Mouse (Mus musculus) myocyte (in vitro differentiated cells): ENCODE data around the gene Asns. TPM values are rescaled to one million over a fixed set of nuclear protein-coding genes. Genes with fewer than 3 reads are reported as not detected.

Source experiments
- H3K27me3 ChIP-seq: one replicate; pipeline ENCODE4 v1.6.1; 2011; ENCODE audit not compliant: control insufficient read depth, insufficient read depth, insufficient read length
- H3K36me3 ChIP-seq: one replicate; pipeline ENCODE4 v1.6.1; 2011; ENCODE audit not compliant: control insufficient read depth, insufficient read depth
- H3K4me2 ChIP-seq: one replicate; pipeline ENCODE4 v1.6.1; 2011; ENCODE audit warnings: low read depth, control low read depth
- H3K4me3 ChIP-seq: one replicate; pipeline ENCODE4 v1.5.1; 2011; ENCODE audit warnings: mild to moderate bottlenecking, control low read depth, moderate library complexity
- H3K79me2 ChIP-seq: one replicate; pipeline ENCODE4 v1.6.1; 2011; ENCODE audit not compliant: control insufficient read depth, insufficient read depth
- H3ac ChIP-seq: one replicate; pipeline ENCODE4 v1.6.1; 2011; ENCODE audit not compliant: control insufficient read depth, insufficient read length
- CEBPB ChIP-seq: IDR thresholded peaks from 2 replicates; pipeline ENCODE4 v1.6.1; 2011; ENCODE audit warnings: mild to moderate bottlenecking, moderate library complexity; ENCODE audit not compliant: poor library complexity, insufficient read depth, severe bottlenecking
- E2F4 ChIP-seq: IDR thresholded peaks from one replicate; pipeline ENCODE4 v1.6.1; 2011; ENCODE audit warnings: mild to moderate bottlenecking, control low read depth, moderate library complexity; ENCODE audit not compliant: insufficient read depth
- MAX ChIP-seq: IDR thresholded peaks from one replicate; pipeline ENCODE4 v1.6.1; 2011; ENCODE audit warnings: low read depth, mild to moderate bottlenecking, control low read depth
- MYOD1 ChIP-seq, 3 experiments: IDR thresholded peaks; one replicate each; pipeline ENCODE4 v1.6.1; 2011; ENCODE audit warnings: control low read depth in 2 of 3, low read depth in 2 of 3, mild to moderate bottlenecking in 2 of 3, moderate library complexity in 1 of 3; ENCODE audit not compliant: insufficient read length in 2 of 3, control insufficient read depth in 1 of 3
- MYOG ChIP-seq, 3 experiments: IDR thresholded peaks; one replicate each; pipeline ENCODE4 v1.6.1; 2011; ENCODE audit warnings: control low read depth in 2 of 3, low read depth in 2 of 3, mild to moderate bottlenecking in 2 of 3; ENCODE audit not compliant: insufficient read length in 2 of 3, control insufficient read depth in 1 of 3, insufficient read depth in 1 of 3
- POLR2A ChIP-seq: IDR thresholded peaks from one replicate; pipeline ENCODE4 v1.6.1; 2011; ENCODE audit warnings: low read depth, mild to moderate bottlenecking, control low read depth, moderate library complexity; ENCODE audit not compliant: insufficient read length
- POLR2AphosphoS2 ChIP-seq: IDR thresholded peaks from one replicate; pipeline ENCODE4 v1.6.1; 2011; ENCODE audit warnings: low read depth, control low read depth; ENCODE audit not compliant: insufficient read length
- REST ChIP-seq: IDR thresholded peaks from one replicate; pipeline ENCODE4 v1.6.1; 2011; ENCODE audit warnings: mild to moderate bottlenecking, control low read depth, moderate library complexity; ENCODE audit not compliant: insufficient read depth, insufficient read length
- SRF ChIP-seq: IDR thresholded peaks from one replicate; pipeline ENCODE4 v1.6.1; 2011; ENCODE audit warnings: low read depth; ENCODE audit not compliant: control insufficient read depth, insufficient read length
- TCF12 ChIP-seq: IDR thresholded peaks from one replicate; pipeline ENCODE4 v1.6.1; 2011; ENCODE audit warnings: mild to moderate bottlenecking, control low read depth; ENCODE audit not compliant: poor library complexity, insufficient read depth, severe bottlenecking
- TCF3 ChIP-seq: IDR thresholded peaks from one replicate; pipeline ENCODE4 v1.6.1; 2011; ENCODE audit warnings: low read depth, control low read depth; ENCODE audit not compliant: insufficient read length
- USF1 ChIP-seq: IDR thresholded peaks from one replicate; pipeline ENCODE4 v1.6.1; 2011; ENCODE audit warnings: low read depth, mild to moderate bottlenecking, control low read depth, moderate library complexity
- polyA plus RNA-seq: library from polyadenylated mRNA; unstranded; fragments of >200 nt; fragmentation: generic; extraction: Trizol; gene quantifications from one replicate; pipeline ENCODE4 v1.2.1, GENCODE M21; 2012; ENCODE audit warnings: missing spikeins

The Asns gene
- polyA plus RNA-seq, 1 experiment: 434 TPM

DNA sequence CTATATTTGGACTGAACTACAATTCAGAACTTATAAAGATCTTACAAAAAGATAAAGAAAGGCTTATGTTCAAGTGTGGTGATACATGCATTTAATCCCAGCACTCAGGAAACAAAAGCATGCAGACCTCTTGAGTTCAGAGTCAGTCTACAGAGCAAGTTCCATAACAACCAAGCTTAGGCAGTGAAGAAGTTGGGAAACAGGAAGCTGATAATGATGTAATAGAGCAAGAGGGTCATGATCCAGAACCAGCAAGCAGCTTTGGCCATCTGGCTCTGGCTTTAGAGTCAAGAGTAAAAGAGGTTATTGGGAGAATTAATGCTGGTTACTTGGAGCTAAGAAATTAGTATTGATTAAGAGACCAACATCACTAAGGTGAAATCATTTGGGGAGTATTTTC is 44.6 kb downstream of the Asns start:
- H3K79me2 ChIP-seq: no peaks in the 10 kb centered on the region
- no peak overlapping the region for H3K4me3 ChIP-seq
- H3K36me3 ChIP-seq: no peaks in the 10 kb centered on the region
- H3K4me2 ChIP-seq: no peak overlapping the region
- TF ChIP-seq E2F4 (no peak), TCF12 (no peak), MAX (no peak), MYOD1 (IDR thresholded peaks at IDR 0.05; ENCODE audit: control insufficient read depth in 1 of 3, insufficient read length in 2 of 3, low read depth in 2 of 3) (no peak), POLR2A (no peak), USF1 (no peak), REST (no peak), MYOG (IDR thresholded peaks at IDR 0.05; ENCODE audit: control insufficient read depth in 1 of 3, insufficient read depth in 1 of 3, insufficient read length in 2 of 3, low read depth in 2 of 3) (no peak), SRF (no peak), POLR2AphosphoS2 (no peak), CEBPB (no peak), TCF3 (no peak)
- H3ac ChIP-seq: no peak overlapping the region
- H3K27me3 ChIP-seq: no peaks in the 10 kb centered on the region

Other genes starting within 250 kb of the Asns start
- gene Tac1, start 138.4 kb downstream of the Asns start, polyA plus RNA-seq: 0.05 TPM
- 3.4 TPM for gene C1galt1, start 151.6 kb upstream of the Asns start, polyA plus RNA-seq